Mouse (Mus musculus): ENCODE results near the gene Lpp.

The Lpp gene

GRCm38 (mm10) chr16:24559811-24560210, 166.5 kb downstream of the Lpp start:
- no peak for DNase-seq (ENCODE audit: low spot score)

GRCm38 (mm10) chr16:24560998-24561397, 167.7 kb downstream of the Lpp start:
- DNase-seq (ENCODE audit: low spot score): no peak

- DNase-seq (ENCODE audit: low spot score): no peak
Observed at GRCm38 (mm10) chr16:24561602-24562001, 168.3 kb downstream of the Lpp start.

- DNase-seq (ENCODE audit: low spot score): no peak
Observed at GRCm38 (mm10) chr16:24565311-24565710, 172.0 kb downstream of the Lpp start.

- DNase-seq (ENCODE audit: low spot score): no peak
Observed at GRCm38 (mm10) chr16:24566277-24566676, 173.0 kb downstream of the Lpp start.

- no peak for DNase-seq (ENCODE audit: low spot score)
Observed at GRCm38 (mm10) chr16:24567562-24567961, 174.3 kb downstream of the Lpp start.

GRCm38 (mm10) chr16:24568061-24568460, 174.8 kb downstream of the Lpp start:
- no peak for DNase-seq (ENCODE audit: low spot score)

- peak; percentile 34 for DNase-seq (ENCODE audit: low spot score)
Observed at GRCm38 (mm10) chr16:24569681-24570080, 176.4 kb downstream of the Lpp start.

GRCm38 (mm10) chr16:24576999-24577398, 183.7 kb downstream of the Lpp start:
- peak; percentile 12 for DNase-seq (ENCODE audit: low spot score)

- no peak for DNase-seq (ENCODE audit: low spot score)
Observed at GRCm38 (mm10) chr16:24577798-24578197, 184.5 kb downstream of the Lpp start.

- no peak for DNase-seq (ENCODE audit: low spot score)
Observed at GRCm38 (mm10) chr16:24582847-24583246, 189.5 kb downstream of the Lpp start.

- DNase-seq (ENCODE audit: low spot score): no peak
Observed at GRCm38 (mm10) chr16:24593535-24593934, 200.2 kb downstream of the Lpp start.

- DNase-seq (ENCODE audit: low spot score): no peak
Observed at GRCm38 (mm10) chr16:24594508-24594907, 201.2 kb downstream of the Lpp start.

- no peak for DNase-seq (ENCODE audit: low spot score)
Observed at GRCm38 (mm10) chr16:24595493-24595892, 202.2 kb downstream of the Lpp start.

GRCm38 (mm10) chr16:24598567-24598966, 205.3 kb downstream of the Lpp start:
- no peak for DNase-seq (ENCODE audit: low spot score)

- no peak for DNase-seq (ENCODE audit: low spot score)
Observed at GRCm38 (mm10) chr16:24599766-24600165, 206.5 kb downstream of the Lpp start.

GRCm38 (mm10) chr16:24600260-24600948, 207.1 kb downstream of the Lpp start:
- no peak for DNase-seq (ENCODE audit: low spot score)

- no peak for DNase-seq (ENCODE audit: low spot score)
Observed at GRCm38 (mm10) chr16:24603342-24603741, 210.0 kb downstream of the Lpp start.

GRCm38 (mm10) chr16:24607896-24608457, 214.7 kb downstream of the Lpp start:
- no peak for DNase-seq (ENCODE audit: low spot score)

- no peak for DNase-seq (ENCODE audit: low spot score)
Observed at GRCm38 (mm10) chr16:24619458-24619857, 226.2 kb downstream of the Lpp start.

- DNase-seq (ENCODE audit: low spot score): no peak
Observed at GRCm38 (mm10) chr16:24620021-24620420, 226.7 kb downstream of the Lpp start.

- no peak for DNase-seq (ENCODE audit: low spot score)
Observed at GRCm38 (mm10) chr16:24622226-24623194, 229.2 kb downstream of the Lpp start.

- no peak for DNase-seq (ENCODE audit: low spot score)
Observed at GRCm38 (mm10) chr16:24624335-24624734, 231.0 kb downstream of the Lpp start.

Data from retina, embryonic 14.5 days (tissue).